Mouse (Mus musculus): ENCODE results near the gene Jag2. TPM values are rescaled to one million over a fixed set of nuclear protein-coding genes. Genes with fewer than 3 reads are reported as not detected.
A peak's percentile ranks its signal among the peaks of the same experiment; 100 is the strongest.

The Jag2 gene
- 3.7 and 6.6 TPM in 2 replicates for polyA plus RNA-seq (2015; fragmentation: Nextera tagmentation; extraction: Ambion mirVana)

GRCm38 (mm10) chr12:112929562-112930352 lies at the start of gene Jag2:
Gene Jag2 (minus strand): TSS chr12:112929776.
- Histone ChIP-seq H3K9me3 (replicated peaks) (no peaks in the 10 kb centered on the region), H3K27ac (peak within 1 kb of the TSS; percentile 65), H3K4me2 (peak within 1 kb of the TSS; percentile 98), H3K27me3 (peaks cover 74% of the 10 kb centered on the region), H3K9ac (peak within 1 kb of the TSS; percentile 65), H3K4me1 (replicated peaks) (peaks cover 38% of the 10 kb centered on the region), H3K4me3 (peak within 1 kb of the TSS; percentile 63), H3K36me3 (no peaks in the 10 kb centered on the region)
- 1% methylated on average over 60 of the region's 85 CpGs for WGBS
- ATAC-seq (replicated peaks; ENCODE audit: insufficient number of reproducible peaks, insufficient read depth, low FRiP score, low read depth), result peak; percentile 74

DNA sequence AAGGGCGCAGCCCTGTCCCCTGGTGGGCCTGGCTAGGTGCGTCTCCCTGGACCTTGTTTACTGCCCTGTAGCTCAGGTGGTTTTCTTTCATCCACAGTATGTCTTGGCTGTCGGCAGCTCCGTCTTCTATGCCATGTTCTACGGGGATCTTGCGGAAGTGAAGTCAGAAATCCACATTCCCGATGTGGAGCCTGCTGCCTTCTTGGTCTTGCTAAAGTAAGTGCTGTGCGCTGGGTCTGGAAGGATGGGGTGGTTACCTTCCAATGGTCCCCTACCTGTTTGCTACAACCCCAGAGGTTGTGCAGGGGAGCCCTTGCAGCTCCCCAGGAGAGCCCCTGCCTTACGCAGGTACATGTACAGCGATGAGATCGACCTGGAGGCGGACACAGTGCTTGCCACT lies 47.6 kb upstream of the Jag2 start:
- H3K9ac ChIP-seq, result peak overlapping the region; percentile 80
- peak overlapping the region; percentile 71 for H3K4me3 ChIP-seq
- H3K9me3 ChIP-seq (replicated peaks), result no peaks in the 10 kb centered on the region
- no peaks in the 10 kb centered on the region for H3K27me3 ChIP-seq
- 42% methylated on average over 12 of the region's 12 CpGs for WGBS
- peaks cover 27% of the 10 kb centered on the region for H3K4me1 ChIP-seq (replicated peaks)
- peak overlapping the region; percentile 88 for H3K4me2 ChIP-seq
- H3K27ac ChIP-seq, result peak overlapping the region; percentile 92
- peaks cover 53% of the 10 kb centered on the region for H3K36me3 ChIP-seq
- no peak for ATAC-seq (replicated peaks; ENCODE audit: insufficient number of reproducible peaks, insufficient read depth, low FRiP score, low read depth)

- Histone ChIP-seq H3K27me3 (no peaks in the 10 kb centered on the region), H3K4me1 (replicated peaks) (peaks cover 22% of the 10 kb centered on the region), H3K9me3 (replicated peaks) (no peaks in the 10 kb centered on the region), H3K36me3 (peaks cover 59% of the 10 kb centered on the region), H3K27ac (peak within 1 kb of the TSS; percentile 92), H3K4me3 (peak within 1 kb of the TSS; percentile 71), H3K9ac (peak within 1 kb of the TSS; percentile 80), H3K4me2 (peak within 1 kb of the TSS; percentile 88)
- under 1% methylated on average over 79 of the region's 80 CpGs for WGBS
- peak; percentile 91 for ATAC-seq (replicated peaks; ENCODE audit: insufficient number of reproducible peaks, insufficient read depth, low FRiP score, low read depth)
Observed at GRCm38 (mm10) chr12:112976371-112977073, 46.9 kb upstream of the Jag2 start, which contains the start of gene Btbd6. Gene Btbd6 (plus strand): TSS chr12:112976482.

GRCm38 (mm10) chr12:112974736-112975135 lies 45.2 kb upstream of the Jag2 start:
- Histone ChIP-seq H3K27ac (no peak overlapping the region), H3K9me3 (replicated peaks) (no peaks in the 10 kb centered on the region), H3K36me3 (peaks cover 62% of the 10 kb centered on the region), H3K27me3 (no peaks in the 10 kb centered on the region), H3K4me2 (no peak overlapping the region), H3K4me1 (replicated peaks) (peaks cover 22% of the 10 kb centered on the region), H3K4me3 (no peak overlapping the region), H3K9ac (no peak overlapping the region)
- WGBS, result 83% methylated on average over 9 of the region's 9 CpGs
- no peak for ATAC-seq (replicated peaks; ENCODE audit: insufficient number of reproducible peaks, insufficient read depth, low FRiP score, low read depth)

DNA sequence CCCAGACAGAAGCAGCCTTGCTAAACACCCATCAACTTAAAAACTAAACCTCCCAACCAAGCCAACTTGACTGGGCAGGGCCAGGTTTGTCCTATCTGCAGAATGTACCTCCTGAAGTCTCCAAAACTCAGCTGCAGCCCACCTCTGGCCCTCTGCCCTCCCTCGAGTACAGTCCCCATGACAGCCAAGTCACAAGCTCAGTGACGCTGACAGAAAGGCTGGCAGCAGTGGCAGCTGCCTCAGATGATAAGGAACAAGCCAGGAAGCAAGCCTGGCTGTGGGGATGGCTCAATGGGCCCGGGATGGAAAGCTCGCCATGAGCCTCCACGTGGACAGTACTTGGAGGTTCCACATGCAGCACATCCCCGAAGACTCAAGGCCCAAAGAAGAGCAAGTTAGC lies 40.0 kb upstream of the Jag2 start:
- WGBS, result 70% methylated on average over 6 of the region's 6 CpGs
- ATAC-seq (replicated peaks; ENCODE audit: insufficient number of reproducible peaks, insufficient read depth, low FRiP score, low read depth), result no peak
- H3K4me3 ChIP-seq, result no peak overlapping the region

DNA sequence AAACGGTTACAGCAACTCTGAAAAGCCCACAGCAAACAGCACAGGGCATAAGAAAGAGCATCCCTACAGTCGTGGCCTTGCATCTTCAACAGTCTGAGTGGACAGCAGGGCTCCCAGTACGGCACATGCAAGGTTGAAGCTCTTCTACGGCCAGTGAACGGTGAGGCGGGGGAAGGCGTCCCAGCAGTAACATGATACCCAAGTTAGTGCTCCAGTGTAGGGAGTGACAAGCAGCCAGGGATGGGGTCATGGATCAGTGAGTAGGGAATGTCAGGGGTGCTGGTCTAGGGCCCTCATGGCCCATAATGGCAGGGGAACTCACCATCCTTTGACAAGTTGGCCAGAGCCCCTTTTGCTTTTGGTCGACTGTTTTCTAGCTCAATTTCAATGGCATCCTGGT lies 39.4 kb upstream of the Jag2 start:
- Histone ChIP-seq H3K36me3 (peaks cover 94% of the 10 kb centered on the region), H3K9me3 (replicated peaks) (no peaks in the 10 kb centered on the region), H3K4me2 (no peak overlapping the region), H3K4me3 (no peak overlapping the region), H3K27me3 (no peaks in the 10 kb centered on the region), H3K27ac (no peak overlapping the region), H3K4me1 (replicated peaks) (no peaks in the 10 kb centered on the region), H3K9ac (no peak overlapping the region)
- ATAC-seq (replicated peaks; ENCODE audit: insufficient number of reproducible peaks, insufficient read depth, low FRiP score, low read depth), result no peak
- WGBS, result 71% methylated on average over 8 of the region's 8 CpGs

More for the DNA sequence above, 40.0 kb upstream of the Jag2 start:
- Histone ChIP-seq H3K36me3 (peaks cover 93% of the 10 kb centered on the region), H3K9me3 (replicated peaks) (no peaks in the 10 kb centered on the region), H3K4me2 (no peak overlapping the region), H3K27me3 (no peaks in the 10 kb centered on the region), H3K9ac (no peak overlapping the region), H3K4me1 (replicated peaks) (no peaks in the 10 kb centered on the region), H3K27ac (no peak overlapping the region)

DNA sequence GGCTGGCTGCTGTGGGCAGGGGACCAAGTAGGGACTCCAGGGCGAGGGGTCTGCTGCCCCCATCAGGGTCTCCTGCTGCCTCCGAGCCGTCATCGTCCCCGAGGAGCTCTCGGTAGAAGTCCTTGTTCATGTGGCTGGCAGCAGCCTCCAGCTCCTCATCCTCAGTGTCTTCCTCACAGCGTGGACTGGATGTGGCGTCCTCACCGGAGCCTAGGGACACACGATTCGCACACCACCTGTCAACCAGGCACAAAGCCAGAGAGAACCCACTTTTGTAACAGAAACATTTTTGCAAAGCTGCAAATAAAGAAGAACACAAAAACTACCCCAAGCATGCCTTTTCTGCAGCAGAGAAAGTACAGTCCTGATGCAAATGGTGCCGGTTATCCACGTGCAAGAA lies 36.2 kb upstream of the Jag2 start:
- H3K4me1 ChIP-seq (replicated peaks), result peaks cover 19% of the 10 kb centered on the region
- no peak overlapping the region for H3K27ac ChIP-seq
- no peak overlapping the region for H3K9ac ChIP-seq
- H3K9me3 ChIP-seq (replicated peaks), result no peaks in the 10 kb centered on the region
- no peak overlapping the region for H3K4me3 ChIP-seq
- H3K36me3 ChIP-seq, result peaks cover 95% of the 10 kb centered on the region
- WGBS, result 92% methylated on average over 13 of the region's 13 CpGs
- no peak overlapping the region for H3K4me2 ChIP-seq
- no peak for ATAC-seq (replicated peaks; ENCODE audit: insufficient number of reproducible peaks, insufficient read depth, low FRiP score, low read depth)
- no peaks in the 10 kb centered on the region for H3K27me3 ChIP-seq

DNA sequence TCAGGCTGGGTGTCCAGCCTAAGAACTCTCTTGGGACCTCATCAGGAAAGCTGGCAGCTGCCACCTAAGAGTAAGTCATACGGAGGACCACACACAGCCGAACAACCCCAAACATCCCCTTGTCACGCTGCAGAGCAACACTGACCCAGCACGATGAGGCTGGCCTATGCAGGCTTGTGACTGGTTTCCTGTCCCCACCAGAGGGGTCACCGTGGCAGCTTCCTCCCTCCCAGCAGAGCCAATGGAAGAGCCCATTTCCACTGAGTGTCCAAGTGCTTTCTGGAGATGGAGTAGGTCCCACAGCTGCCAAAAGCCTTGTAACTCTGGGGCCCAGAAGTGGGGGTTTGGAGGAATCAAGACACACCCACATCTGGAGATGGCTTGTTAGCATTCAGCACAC lies 32.3 kb upstream of the Jag2 start:
- Histone ChIP-seq H3K4me2 (no peak overlapping the region), H3K4me1 (replicated peaks) (peaks cover 36% of the 10 kb centered on the region), H3K27me3 (no peaks in the 10 kb centered on the region), H3K4me3 (no peak overlapping the region), H3K36me3 (peaks cover 72% of the 10 kb centered on the region), H3K27ac (peak overlapping the region; percentile 91), H3K9me3 (replicated peaks) (no peaks in the 10 kb centered on the region), H3K9ac (peak overlapping the region; percentile 49)
- ATAC-seq (replicated peaks; ENCODE audit: insufficient number of reproducible peaks, insufficient read depth, low FRiP score, low read depth), result no peak
- WGBS, result 69% methylated on average over 5 of the region's 5 CpGs

DNA sequence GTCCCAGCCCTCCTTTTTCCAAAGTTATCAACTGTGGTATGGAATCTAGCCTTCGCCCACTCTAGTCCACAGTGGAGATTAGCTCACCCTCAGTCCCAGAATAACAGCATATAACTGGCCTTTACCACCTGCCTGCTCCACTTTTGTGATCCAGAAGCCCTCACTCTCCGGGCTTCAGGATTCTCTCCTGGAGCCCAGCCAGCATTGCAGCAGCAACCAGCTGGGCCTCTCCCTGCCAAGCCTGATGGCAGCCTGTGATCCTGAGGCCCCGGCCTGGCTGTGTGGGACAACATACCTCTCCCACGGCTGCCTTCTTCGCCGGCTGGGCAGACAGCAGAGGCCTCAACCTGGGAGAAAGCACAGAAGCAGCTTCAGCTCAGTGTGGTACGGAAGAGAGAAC lies 31.9 kb upstream of the Jag2 start:
- no peaks in the 10 kb centered on the region for H3K9me3 ChIP-seq (replicated peaks)
- no peak overlapping the region for H3K4me3 ChIP-seq
- H3K4me1 ChIP-seq (replicated peaks), result peaks cover 36% of the 10 kb centered on the region
- WGBS, result 44% methylated on average over 7 of the region's 7 CpGs
- H3K4me2 ChIP-seq, result no peak overlapping the region
- H3K27me3 ChIP-seq, result no peaks in the 10 kb centered on the region
- H3K9ac ChIP-seq, result peak overlapping the region; percentile 49
- H3K27ac ChIP-seq, result peak overlapping the region; percentile 91
- peak; percentile 79 for ATAC-seq (replicated peaks; ENCODE audit: insufficient number of reproducible peaks, insufficient read depth, low FRiP score, low read depth)
- peaks cover 67% of the 10 kb centered on the region for H3K36me3 ChIP-seq

DNA sequence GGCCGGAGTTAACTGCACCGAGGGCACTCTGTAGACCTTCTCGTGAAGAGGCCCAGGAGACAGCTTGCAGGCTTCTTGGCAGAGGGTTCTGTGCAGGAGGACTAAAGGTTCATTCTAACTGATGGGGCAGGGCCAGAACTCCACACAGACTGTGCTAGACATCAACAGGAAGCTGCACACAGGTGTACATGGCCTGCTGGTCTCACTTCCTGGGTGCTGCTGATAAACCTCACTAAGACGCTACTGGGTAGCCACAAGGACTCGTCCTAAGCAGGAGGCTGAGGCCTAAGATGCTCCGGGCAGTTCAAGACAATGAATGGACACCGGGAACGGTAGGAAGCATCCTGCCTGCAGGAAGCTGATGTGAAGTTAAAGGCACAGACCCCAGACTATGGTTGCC lies 29.8 kb upstream of the Jag2 start:
- Histone ChIP-seq H3K9me3 (replicated peaks) (no peaks in the 10 kb centered on the region), H3K4me1 (replicated peaks) (peaks cover 38% of the 10 kb centered on the region), H3K4me3 (no peak overlapping the region), H3K9ac (no peak overlapping the region), H3K27ac (no peak overlapping the region), H3K36me3 (peaks cover 49% of the 10 kb centered on the region), H3K27me3 (no peaks in the 10 kb centered on the region), H3K4me2 (no peak overlapping the region)
- no peak for ATAC-seq (replicated peaks; ENCODE audit: insufficient number of reproducible peaks, insufficient read depth, low FRiP score, low read depth)
- 68% methylated on average over 8 of the region's 8 CpGs for WGBS

DNA sequence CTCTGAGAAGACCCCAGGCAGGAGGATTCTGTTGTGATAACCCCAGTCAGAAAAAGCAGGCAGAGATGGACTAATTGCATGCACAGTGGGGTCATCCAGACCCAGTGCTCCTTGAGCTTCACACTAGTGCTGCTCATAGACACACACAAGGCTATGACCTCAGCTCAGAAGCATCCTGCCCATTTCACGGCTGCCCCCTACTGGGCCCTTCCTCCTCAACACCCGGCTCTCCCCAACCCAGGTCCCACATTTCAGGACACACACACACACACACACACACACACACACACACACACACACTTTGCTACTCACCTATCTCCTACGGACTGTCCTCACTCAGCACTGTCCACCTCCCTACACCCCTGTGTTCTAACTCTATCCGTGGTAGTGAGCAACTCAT lies 28.7 kb upstream of the Jag2 start:
- 32% methylated on average over 4 of the region's 4 CpGs for WGBS
- Histone ChIP-seq H3K4me2 (no peak overlapping the region), H3K27me3 (no peaks in the 10 kb centered on the region), H3K36me3 (peaks cover 39% of the 10 kb centered on the region), H3K4me3 (no peak overlapping the region), H3K4me1 (replicated peaks) (peaks cover 40% of the 10 kb centered on the region), H3K9me3 (replicated peaks) (no peaks in the 10 kb centered on the region), H3K9ac (no peak overlapping the region), H3K27ac (peak overlapping the region; percentile 43)
- peak; percentile 54 for ATAC-seq (replicated peaks; ENCODE audit: insufficient number of reproducible peaks, insufficient read depth, low FRiP score, low read depth)

Data from heart, embryonic 15.5 days (tissue).